Mouse (Mus musculus) heart, postnatal 25 days (tissue): Measurements from ENCODE around the gene Jmjd4. TPM values are rescaled to one million over a fixed set of nuclear protein-coding genes. Genes with fewer than 3 reads are reported as not detected.
A peak's percentile ranks its signal among the peaks of the same experiment; 100 is the strongest.

Source experiments
- DNase-seq: peaks from one replicate; pipeline ENCODE4 v3.0.0; 2022; ENCODE audit warnings: low spot score
- intact Hi-C: fragments of 180-260 bp; cut with DNase I; formaldehyde crosslinking; loops from one replicate; pipeline ENCODE4 v1.15.1; 2025
- total RNA-seq, 2 experiments: library from RNA; stranded (reverse); gene quantifications; 2 replicates each; pipeline ENCODE4 v1.2.3; 2021

The Jmjd4 gene
- total RNA-seq, 2 experiments from 2014 or later = 11.9 to 13.0 TPM

DNA sequence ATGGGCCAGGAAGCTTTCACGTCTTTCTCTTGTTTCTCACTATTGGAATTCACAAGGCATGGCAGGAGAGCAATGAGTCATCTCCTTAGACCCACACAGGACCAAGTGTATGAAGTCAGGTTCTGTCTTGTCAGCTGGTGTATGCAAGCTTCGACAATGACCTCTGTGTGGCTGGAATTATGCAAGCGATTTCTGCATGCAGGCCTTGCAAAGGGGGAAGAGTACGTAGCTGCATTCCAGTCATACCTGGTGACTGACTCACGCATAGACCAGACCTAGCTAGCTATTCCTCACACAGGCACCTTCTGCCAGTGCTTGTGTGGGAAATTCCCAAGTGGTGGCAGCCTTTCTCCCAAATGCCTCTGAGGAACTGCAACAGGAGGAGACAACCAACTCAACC lies 9.1 kb downstream of the Jmjd4 start:
- DNase-seq = peak; percentile 32
- intact Hi-C loops = no loop called here

DNA sequence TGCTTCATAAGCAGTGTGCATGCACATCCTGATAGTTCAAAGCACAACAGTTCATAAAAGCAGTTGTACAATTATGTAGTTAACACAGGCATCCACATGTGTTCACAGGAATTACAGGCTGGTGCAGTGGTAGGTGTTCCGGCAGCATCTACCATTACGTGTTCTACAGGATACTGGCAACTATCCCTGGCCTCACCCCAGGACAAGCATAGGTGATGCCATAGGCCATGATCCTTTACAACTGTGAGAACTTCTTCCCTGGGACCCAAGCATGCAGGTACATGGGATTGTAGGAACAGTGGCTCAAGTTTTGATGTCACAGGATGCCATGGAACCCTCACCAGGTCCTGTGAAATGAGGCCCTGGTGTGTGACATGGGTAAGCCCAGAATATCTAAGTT lies 10.6 kb downstream of the Jmjd4 start:
- DNase-seq = no peak
- intact Hi-C loops = no loop called here

DNA sequence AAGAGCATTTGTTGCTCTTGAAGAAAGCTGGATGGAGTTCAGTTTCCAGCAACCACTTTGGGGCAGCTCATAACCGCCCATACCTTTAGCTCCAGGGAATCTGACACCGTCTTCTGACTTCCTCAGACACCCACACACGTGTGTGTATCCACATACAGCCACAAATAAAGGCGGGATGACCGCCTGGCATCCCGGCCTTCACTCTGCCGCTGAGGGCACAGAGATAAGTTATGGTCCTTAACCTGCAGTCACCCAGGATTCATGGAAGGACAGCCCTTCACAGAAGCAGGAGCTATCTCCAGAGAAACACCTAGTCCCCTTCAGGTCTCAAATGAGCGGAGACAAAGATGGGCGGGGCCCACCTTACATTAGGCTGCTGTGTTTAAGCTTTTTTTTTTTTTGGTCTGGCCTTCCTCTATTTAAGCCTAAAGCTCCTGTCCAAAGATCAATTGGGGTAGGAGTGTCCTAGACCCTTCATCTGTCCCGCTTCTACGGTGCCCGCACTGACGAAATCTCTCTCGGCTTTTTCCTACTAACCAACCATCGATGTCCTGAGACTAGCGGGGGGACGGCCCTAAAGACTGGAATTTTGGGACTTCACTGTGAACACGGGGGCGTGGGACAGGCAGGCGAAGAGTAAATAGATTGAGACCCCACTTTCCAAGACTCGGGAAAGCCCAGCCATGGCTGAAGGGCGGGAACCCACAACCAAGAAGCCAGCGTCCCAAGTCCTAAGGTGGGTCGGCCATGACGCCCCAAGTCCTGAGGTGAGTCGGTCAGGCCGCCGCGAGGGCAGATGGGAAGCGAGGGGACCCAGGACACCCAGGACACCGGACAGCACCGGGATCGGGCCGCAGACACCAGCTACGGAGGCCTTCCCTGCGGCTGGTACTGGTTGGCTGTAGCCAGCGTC lies 21.8 kb downstream of the Jmjd4 start:
- DNase-seq = no peak
- intact Hi-C loops = loop anchor here (5.0 kb wide), 1 partner anchor 49 kb away; no protein-coding TSS in a partner anchor

DNA sequence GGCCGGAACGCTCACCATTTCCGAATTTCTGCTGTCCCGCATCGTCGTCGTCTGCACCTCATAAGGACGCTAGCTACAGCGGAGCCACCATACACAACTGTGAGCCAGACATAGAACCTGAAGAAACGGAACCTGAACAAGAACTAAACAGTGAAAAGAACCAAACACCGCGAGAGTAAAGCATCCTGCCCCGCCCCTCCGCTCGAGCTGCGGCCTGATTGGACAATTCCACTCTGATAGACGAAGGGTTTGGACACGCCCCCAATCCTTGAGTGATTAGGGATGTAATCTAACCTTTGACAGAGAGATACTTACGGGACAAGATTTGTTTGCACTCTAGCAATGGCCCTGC lies 22.5 kb downstream of the Jmjd4 start, which contains the start of gene Zfp867:
TSS of gene Zfp867 (minus strand) at position 149 of the 352 bp plus-strand sequence.
- intact Hi-C loops = loop anchor here (5.0 kb wide), 1 partner anchor 50 kb away; no protein-coding TSS in a partner anchor
- DNase-seq = peak; percentile 75

DNA sequence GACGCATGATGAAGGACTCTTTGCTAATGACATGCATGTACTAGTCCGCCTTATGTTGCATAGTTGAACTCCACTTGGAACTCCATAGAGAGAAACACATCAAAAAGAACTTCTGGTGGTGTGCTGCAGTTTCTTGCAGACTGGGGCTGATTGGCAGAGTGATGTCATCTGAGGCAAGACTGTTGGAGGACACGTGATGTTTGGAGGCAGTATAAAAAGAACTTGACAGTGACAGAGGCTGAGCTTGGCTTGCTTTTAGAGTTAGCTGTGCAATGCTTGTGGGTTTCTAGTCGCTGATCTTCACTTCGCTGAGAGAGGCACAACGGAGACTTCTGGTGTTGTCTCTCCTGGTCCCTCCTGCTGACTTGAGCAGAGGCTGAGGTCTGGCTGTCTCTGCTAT lies 27.4 kb downstream of the Jmjd4 start:
- no peak for DNase-seq
- intact Hi-C loops = no loop called here

DNA sequence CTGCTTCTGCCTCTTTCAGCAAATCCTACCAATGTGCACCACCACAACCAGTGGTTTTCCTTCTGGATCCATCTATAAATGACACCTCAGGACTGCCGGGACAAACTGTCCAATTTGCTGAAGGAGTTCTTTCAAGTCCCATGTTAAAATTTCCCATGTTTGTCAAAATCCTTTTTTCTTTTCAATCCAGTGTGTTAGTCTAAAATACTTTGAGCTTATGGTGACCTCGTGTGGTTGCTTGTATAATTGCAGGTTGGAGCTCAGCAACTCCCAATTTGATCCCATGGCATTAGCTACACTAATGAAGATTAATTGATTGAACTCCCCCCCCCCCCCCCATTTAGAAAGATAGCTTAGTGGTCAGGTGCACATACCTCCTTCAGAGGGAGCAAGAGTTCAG lies 33.4 kb downstream of the Jmjd4 start:
- intact Hi-C loops = loop anchor here (1.0 to 5.0 kb wide), 2 partner anchors 176 to 246 kb away; no protein-coding TSS in a partner anchor

DNA sequence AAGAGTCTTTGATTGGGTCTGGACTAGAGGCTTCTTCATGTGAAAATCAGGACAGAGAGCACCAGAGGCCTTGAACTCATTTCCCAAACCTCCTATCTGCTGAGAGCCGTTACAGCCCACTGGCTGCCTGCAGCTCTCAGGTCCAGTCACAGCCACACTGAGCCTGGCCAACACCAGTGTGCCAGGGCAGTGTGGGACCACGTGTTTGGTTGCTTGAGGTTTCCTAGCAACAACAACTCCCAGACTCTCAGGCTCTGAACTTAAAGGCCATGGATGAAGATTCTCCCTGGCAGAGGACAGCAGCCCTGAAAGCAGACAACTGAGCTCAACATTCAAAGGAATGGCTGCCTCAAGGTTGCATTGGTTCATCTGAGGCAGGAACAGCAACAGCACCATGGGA lies 35.8 kb downstream of the Jmjd4 start:
- intact Hi-C loops = no loop called here

More for the DNA sequence above, 33.4 kb downstream of the Jmjd4 start:
- DNase-seq = no peak

DNA sequence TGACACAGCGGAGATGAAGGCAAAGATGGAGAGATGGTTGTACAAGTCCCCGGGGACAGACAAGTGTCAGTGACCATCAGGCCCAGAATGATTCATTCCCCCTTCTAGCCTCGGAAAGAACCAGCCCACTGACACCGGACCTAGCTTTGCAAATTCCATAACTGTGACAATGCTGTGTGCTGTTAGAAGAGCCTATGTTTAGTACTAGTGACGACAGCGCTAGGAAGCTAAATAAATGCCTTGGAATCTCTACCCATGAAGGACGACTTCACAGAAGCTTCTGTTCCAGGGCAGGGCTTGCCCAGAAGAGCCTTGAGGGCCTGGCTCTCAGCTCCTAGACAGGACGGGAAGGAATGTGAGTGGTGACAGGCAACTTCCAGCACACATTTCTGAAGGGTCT lies 36.4 kb downstream of the Jmjd4 start:
- intact Hi-C loops = no loop called here
- DNase-seq = no peak

More for the DNA sequence above, 35.8 kb downstream of the Jmjd4 start:
- no peak for DNase-seq

DNA sequence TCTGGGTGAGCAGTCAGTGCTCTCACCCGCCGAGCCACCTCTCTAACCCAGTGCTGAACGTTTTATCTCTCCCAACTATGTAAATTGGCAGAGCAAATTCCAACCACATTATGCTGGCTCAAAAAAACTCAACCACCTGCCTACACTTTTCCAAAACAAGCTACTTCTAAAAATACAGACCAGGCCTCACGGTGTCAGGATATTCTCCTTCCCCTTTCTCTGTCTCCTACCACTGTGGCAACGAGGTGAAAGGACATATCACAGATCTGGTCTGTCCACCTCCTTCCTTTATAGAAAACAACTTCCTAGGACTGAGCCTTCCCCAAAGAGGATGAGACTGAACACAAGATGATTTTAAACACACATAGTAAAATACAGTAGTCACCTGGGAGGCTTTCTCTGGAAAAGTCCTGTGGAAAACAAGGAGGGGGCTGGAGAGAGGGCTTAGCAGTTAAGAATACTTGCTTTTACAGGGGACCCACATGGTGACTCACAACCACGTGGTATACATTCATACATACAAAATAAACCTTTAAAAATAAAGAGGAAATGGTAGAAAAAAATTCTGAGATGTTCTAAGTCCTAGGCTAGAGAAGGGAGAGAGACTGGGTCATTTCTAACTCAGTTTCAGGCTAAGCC lies 46.9 kb downstream of the Jmjd4 start:
- intact Hi-C loops = no loop called here
- DNase-seq = no peak

DNA sequence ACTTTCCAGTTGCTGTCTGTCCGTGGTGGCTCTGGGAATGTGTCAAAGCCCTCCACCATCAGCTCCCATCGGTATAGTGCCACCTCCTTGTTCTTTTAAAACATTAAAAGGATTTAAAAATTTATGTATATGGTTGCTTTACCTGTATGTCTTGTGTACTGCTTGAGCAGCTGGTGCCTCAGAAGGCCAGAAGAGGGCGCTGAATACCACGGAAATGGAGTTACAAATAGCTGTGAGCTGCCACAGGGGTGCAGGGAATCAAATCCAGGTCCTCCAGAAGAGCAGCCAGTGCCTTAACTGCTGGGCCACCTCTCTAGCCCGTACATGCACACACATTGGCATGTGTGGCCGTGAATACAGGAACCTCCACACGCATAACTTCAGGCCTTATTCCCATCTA lies 47.9 kb downstream of the Jmjd4 start:
- DNase-seq = no peak
- intact Hi-C loops = no loop called here

DNA sequence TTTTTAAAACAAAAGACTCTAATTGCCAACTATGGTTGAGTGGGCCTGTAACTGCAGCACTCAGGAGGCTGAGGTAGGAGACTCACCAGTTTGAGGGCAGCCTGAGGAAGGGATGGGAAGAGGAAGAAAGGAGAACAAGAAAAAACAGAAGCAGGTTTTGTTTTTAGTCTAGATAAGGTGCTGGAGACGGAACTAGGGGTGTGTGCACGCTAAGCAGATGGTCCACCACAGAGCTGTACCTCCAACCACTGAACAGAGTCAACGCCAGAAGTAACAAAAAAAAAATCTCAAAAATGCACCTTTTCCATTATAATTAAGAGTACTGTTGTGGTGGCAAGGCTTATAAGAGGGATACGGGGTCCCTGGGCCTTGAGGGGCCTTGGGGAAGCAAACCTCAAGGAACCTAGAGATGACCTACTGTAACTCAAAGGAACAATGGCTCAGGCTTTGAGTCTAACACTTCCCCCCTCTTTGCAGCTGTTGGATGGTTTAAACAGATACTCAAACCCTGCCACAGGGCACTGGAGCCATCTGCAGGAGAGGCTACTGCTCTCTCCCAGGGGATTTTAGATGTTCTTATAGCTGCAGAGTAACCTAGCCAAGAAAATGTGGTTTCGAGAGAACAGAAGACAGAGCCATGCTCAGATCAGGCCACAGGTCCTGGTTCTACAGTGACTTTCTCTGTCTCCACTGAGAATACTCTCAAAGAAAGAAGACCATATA lies 52.3 kb downstream of the Jmjd4 start:
- no peak for DNase-seq
- intact Hi-C loops = no loop called here

DNA sequence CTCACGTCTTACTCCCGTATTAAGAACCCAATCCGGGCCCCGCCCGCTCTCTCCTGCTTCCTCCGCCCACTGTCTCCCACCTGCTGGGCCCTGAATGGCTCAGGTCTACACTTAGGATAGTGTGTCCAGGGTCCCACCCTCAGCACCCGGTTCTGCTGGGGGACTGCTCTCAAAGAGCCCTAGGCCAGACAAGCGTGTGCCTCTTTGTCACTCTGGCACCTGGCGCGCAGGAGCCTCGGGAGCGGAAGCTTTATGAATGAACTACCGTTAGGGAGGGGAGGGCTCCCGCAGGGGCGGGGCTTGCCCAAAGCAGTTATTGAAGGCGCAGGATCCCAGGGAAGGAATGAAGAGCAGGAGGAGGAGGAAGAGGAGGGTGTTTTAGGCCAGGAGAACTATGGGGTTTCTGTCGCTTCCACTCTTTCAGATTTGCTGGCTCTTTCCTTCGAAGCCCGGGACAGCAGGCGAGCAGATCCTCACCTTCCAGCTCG lies 55.5 kb downstream of the Jmjd4 start:
- DNase-seq = no peak
- intact Hi-C loops = no loop called here

DNA sequence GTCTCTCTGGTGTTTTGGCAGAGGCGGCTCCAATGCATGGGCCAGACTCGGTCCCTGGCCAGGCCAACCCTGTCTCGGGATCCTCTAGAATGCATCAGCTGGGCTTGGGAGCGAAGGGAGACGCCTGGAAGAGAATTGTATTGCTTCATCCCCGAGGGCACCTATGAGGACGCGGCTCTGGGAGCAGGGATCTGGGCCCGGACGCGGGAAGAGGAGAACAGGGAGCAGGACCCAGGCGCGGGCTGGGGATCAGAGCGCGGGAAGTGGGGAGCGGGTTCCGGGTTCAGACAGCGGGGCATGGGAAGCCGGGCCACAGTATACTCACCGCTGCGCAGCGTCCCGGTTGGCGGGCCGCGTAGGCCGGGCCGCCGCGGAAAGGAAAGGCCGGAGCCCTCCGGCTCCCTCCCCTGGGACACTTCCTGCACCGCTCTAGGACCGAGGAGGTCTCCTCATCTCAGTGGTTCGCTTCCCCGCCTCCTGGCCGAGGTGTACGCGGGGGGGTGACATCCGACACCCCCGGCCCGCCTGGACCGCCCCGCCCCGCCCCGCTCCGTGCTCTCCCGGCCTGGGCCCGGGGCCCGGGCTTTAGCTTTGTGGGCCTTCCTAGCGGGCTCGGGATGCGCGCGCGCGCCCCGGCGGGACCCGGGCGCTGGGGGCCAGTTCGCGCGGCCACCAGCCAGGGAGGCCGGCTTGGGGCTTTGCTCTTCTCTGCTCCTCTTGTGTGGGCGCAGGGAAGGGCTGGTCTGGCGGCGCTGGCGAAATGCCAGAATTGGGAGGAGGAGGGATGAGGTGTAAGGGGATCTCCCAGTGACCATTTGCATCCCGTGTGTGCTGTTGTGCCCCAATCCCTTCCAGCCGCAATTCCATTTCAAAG lies 56.2 kb downstream of the Jmjd4 start:
- intact Hi-C loops = no loop called here
- peak; percentile 87 for DNase-seq

DNA sequence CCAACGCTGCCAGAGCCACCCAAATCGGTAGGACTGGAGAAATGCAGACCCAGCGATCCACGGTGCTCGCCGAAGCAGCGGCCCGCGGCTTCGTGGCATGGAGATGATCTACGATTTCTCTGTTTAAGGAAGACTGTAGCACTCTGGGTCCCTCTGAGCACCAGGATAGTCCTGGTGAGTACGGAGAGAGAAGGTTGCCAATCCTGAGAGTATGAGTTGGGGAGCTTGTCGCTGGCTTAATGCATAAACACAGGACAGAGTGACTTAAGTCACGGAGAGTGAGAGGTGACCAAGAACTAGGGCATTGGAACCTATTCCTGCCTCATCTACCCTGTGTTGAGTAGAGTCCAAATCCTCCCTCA lies 56.8 kb downstream of the Jmjd4 start:
- intact Hi-C loops = no loop called here
- DNase-seq = no peak

Other genes starting within 250 kb of the Jmjd4 start
- 100 to 1,000 TPM; 118 to 122 TPM for gene Mrpl55, start 247.6 kb upstream of the Jmjd4 start, total RNA-seq
- 1 to 10 TPM; 8.3 to 8.7 TPM for gene 2310033P09Rik, start 241.7 kb upstream of the Jmjd4 start, total RNA-seq
- gene Arf1, start 221.8 kb upstream of the Jmjd4 start, total RNA-seq = 100 to 1,000 TPM; 252 to 265 TPM
- gene Wnt3a, start 159.3 kb upstream of the Jmjd4 start, total RNA-seq = not detected
- gene Wnt9a, start 143.1 kb upstream of the Jmjd4 start, total RNA-seq = 1 to 10 TPM; 5.6 to 6.6 TPM
- gene Prss38, start 74.4 kb upstream of the Jmjd4 start, total RNA-seq = not detected
- gene Snap47, start 1.1 kb downstream of the Jmjd4 start, total RNA-seq = 10 to 100 TPM; 35.4 to 37.0 TPM
- 1 to 10 TPM; 4.8 to 5.0 TPM for gene Zfp867, start 22.4 kb downstream of the Jmjd4 start, total RNA-seq
- gene Zkscan17, start 76.7 kb downstream of the Jmjd4 start, total RNA-seq = 10 to 100 TPM; 14.4 to 18.2 TPM
- under 1 TPM; 0.44 to 0.59 TPM for gene Nlrp3, start 91.5 kb downstream of the Jmjd4 start, total RNA-seq
- not detected for gene Olfr222, start 126.2 kb downstream of the Jmjd4 start, total RNA-seq
- gene Olfr223, start 143.2 kb downstream of the Jmjd4 start, total RNA-seq = not detected
- gene Mprip, start 211.3 kb downstream of the Jmjd4 start, total RNA-seq = 100 to 1,000 TPM; 149 to 151 TPM